Mouse (Mus musculus) kidney, adult 2 months (tissue): ENCODE data around the gene Glis3.

Source experiments
- CTCF ChIP-seq: fragments of 200-500 bp; conservative IDR thresholded peaks from 2 replicates; pipeline ENCODE4 v1.5.1; 2011; ENCODE audit warnings: low read depth, mild to moderate bottlenecking, control low read depth, low read length, moderate library complexity, mixed read lengths; ENCODE audit not compliant: insufficient read depth, insufficient read length
- POLR2A ChIP-seq: fragments of 200-500 bp; IDR thresholded peaks from one replicate; pipeline ENCODE4 v1.6.1; 2011; ENCODE audit warnings: low read depth, low read length, control low read depth

DNA sequence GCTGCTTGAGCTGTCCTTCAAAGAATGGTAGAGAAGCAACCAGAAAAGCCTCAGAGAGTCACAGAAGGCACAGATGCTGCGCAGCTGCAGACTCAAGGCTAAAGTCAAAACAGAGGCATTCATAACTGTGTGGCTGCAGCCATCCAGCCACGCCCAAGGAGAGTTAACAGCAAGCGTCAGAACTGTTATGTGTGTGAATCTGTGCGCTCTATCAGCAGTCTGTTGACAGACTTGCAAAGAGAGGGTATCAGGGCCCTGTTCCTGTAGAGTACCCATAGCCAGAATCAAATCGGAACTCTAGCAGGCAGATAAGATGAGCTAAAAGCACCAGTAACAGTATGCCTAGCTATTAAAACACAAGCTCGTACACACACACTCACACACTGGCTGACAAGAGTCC is 4.5 kb upstream of the Glis3 start:
- TF ChIP-seq CTCF: no peak
- no peak for TF ChIP-seq POLR2A
